ENCODE assay signal across 8 mouse cellular contexts in genomic region chr19:10895016-10895528, GRCm38 (mm10). TPM values are rescaled to one million over a fixed set of nuclear protein-coding genes. Genes with fewer than 3 reads are reported as not detected.
DNase-seq lines count a peak whose midpoint lies in the region; ATAC-seq and TF ChIP-seq lines count a peak whose summit lies in the region.

Gene Prpf19, plus strand, starts transcription at chr19:10895231.

- peaks cover 17% of the 10 kb centered on the region for H3K36me3 ChIP-seq in heart, embryonic 11.5 days (ENCODE audit: control insufficient read depth, insufficient read depth, low read length)
- peaks cover 24% of the 10 kb centered on the region for H3K36me3 ChIP-seq in kidney, embryonic 16.5 days (ENCODE audit: insufficient read depth, low read length)
- peaks cover 19% of the 10 kb centered on the region for H3K36me3 ChIP-seq in liver, adult 2 months (ENCODE audit: control insufficient read depth, insufficient read depth, low read length)
- peaks cover 18% of the 10 kb centered on the region for H3K36me3 ChIP-seq in myocyte (ENCODE audit: control insufficient read depth, insufficient read depth)
- peaks cover 10% of the 10 kb centered on the region; the same call in 1 of the 2 replicates for H3K36me3 ChIP-seq in splenic B cell, adult 2 months (ENCODE audit: control insufficient read depth, insufficient read depth, low read length, poor library complexity, severe bottlenecking)

- TF ChIP-seq CTCF in liver, adult 2 months (IDR thresholded peaks at IDR 0.05; ENCODE audit: low read depth, low read length) = no peak

- 0% methylated on average over 43 of the region's 43 CpGs for WGBS in heart, embryonic 11.5 days (ENCODE audit: insufficient replicate concordance)
- under 1% methylated on average over 43 of the region's 43 CpGs for WGBS in kidney, embryonic 16.5 days
- under 1% methylated on average over 43 of the region's 43 CpGs for WGBS in liver, adult 2 months

- H3K9ac ChIP-seq in heart, embryonic 11.5 days (ENCODE audit: low read depth, low read length) = peak within 1 kb of the TSS; percentile 97
- peak within 1 kb of the TSS; percentile 90 for H3K9ac ChIP-seq in kidney, embryonic 16.5 days (replicated peaks; ENCODE audit: low read length)
- H3K9ac ChIP-seq in liver, adult 2 months (ENCODE audit: low read depth, low read length) = peak within 1 kb of the TSS; percentile 84

- H3K79me2 ChIP-seq in liver, adult 2 months (ENCODE audit: control insufficient read depth, insufficient read depth, low read length) = peaks cover 4% of the 10 kb centered on the region; the same call in 1 of the 2 replicates
- peaks cover 35% of the 10 kb centered on the region for H3K79me2 ChIP-seq in myocyte (ENCODE audit: control insufficient read depth, insufficient read depth)

- peaks cover 9% of the 10 kb centered on the region for H3K4me1 ChIP-seq in heart, embryonic 11.5 days (ENCODE audit: control insufficient read depth, insufficient read depth, low read length)
- peaks cover 14% of the 10 kb centered on the region for H3K4me1 ChIP-seq in kidney, embryonic 16.5 days (ENCODE audit: insufficient read depth, low read length)
- peaks cover 8% of the 10 kb centered on the region for H3K4me1 ChIP-seq in liver, adult 2 months (ENCODE audit: control insufficient read depth, insufficient read depth, low read length)

- TF ChIP-seq POLR2A in liver, adult 2 months (IDR thresholded peaks at IDR 0.05; ENCODE audit: extremely low read depth, insufficient read depth, low read length) = peak; percentile 84; the same call in 1 of the 2 replicates
- TF ChIP-seq POLR2A in myocyte (IDR thresholded peaks at IDR 0.05; ENCODE audit: insufficient read length, low read depth) = peak; percentile 96

- H3K27me3 ChIP-seq in heart, embryonic 11.5 days (ENCODE audit: control insufficient read depth, insufficient read depth, low read length) = no peaks in the 10 kb centered on the region
- no peaks in the 10 kb centered on the region for H3K27me3 ChIP-seq in kidney, embryonic 16.5 days (ENCODE audit: insufficient read depth, low read length)
- no peaks in the 10 kb centered on the region for H3K27me3 ChIP-seq in liver, adult 2 months (ENCODE audit: control insufficient read depth, insufficient read depth, low read length)
- H3K27me3 ChIP-seq in myocyte (ENCODE audit: control insufficient read depth, insufficient read depth, insufficient read length) = no peaks in the 10 kb centered on the region
- H3K27me3 ChIP-seq in splenic B cell, adult 2 months (ENCODE audit: control insufficient read depth, insufficient read depth, low read length, poor library complexity, severe bottlenecking) = no peaks in the 10 kb centered on the region

- H3ac ChIP-seq in myocyte (ENCODE audit: control insufficient read depth, insufficient read length) = peak within 1 kb of the TSS; percentile 80

- peak; percentile 98 for ATAC-seq in erythroblast, adult 5-6 weeks (replicated peaks; ENCODE audit: low FRiP score, poor library complexity, severe bottlenecking)
- peak; percentile 87 for ATAC-seq in heart, embryonic 11.5 days (replicated peaks; ENCODE audit: insufficient number of reproducible peaks, low FRiP score, low TSS enrichment)
- peak; percentile 96 for ATAC-seq in kidney, embryonic 16.5 days (ENCODE audit: low FRiP score, low TSS enrichment)

- DNase-seq in B cell, adult 2 months = peak; percentile 91 to 92
- DNase-seq in brain, adult 2 months (ENCODE audit: low read depth, low spot score) = peak; percentile 99
- peak; percentile 95 for DNase-seq in liver, adult 2 months (ENCODE audit: extremely low read depth, low read depth, low spot score)
- DNase-seq in splenic B cell, adult 2 months (ENCODE audit: low read depth, low spot score) = peak; percentile 97

- peak within 1 kb of the TSS; percentile 91 for H3K4me3 ChIP-seq in heart, embryonic 11.5 days (ENCODE audit: low read depth, low read length)
- H3K4me3 ChIP-seq in kidney, embryonic 16.5 days (ENCODE audit: low read length) = peak within 1 kb of the TSS; percentile 81
- H3K4me3 ChIP-seq in liver, adult 2 months (ENCODE audit: insufficient read depth, low read depth, low read length) = peak within 1 kb of the TSS; percentile 78
- H3K4me3 ChIP-seq in myocyte = peak within 1 kb of the TSS; percentile 84

- H3K27ac ChIP-seq in heart, embryonic 11.5 days (ENCODE audit: low read depth, low read length) = peak within 1 kb of the TSS; percentile 92
- H3K27ac ChIP-seq in kidney, embryonic 16.5 days (ENCODE audit: low read length) = peak within 1 kb of the TSS; percentile 91
- H3K27ac ChIP-seq in liver, adult 2 months (replicated peaks; ENCODE audit: insufficient read depth, low read depth, low read length) = peak within 1 kb of the TSS; percentile 76

- H3K4me2 ChIP-seq in heart, embryonic 11.5 days = peak within 1 kb of the TSS; percentile 86
- H3K4me2 ChIP-seq in kidney, embryonic 16.5 days (replicated peaks; ENCODE audit: low read depth, low read length) = peak within 1 kb of the TSS; percentile 68
- H3K4me2 ChIP-seq in myocyte (ENCODE audit: low read depth) = peak within 1 kb of the TSS; percentile 98

- H3K9me3 ChIP-seq in heart, embryonic 11.5 days (replicated peaks; ENCODE audit: control insufficient read depth, low read length) = no peaks in the 10 kb centered on the region
- H3K9me3 ChIP-seq in kidney, embryonic 16.5 days (ENCODE audit: low read length) = no peaks in the 10 kb centered on the region

TF ChIP-seq in myocyte, 11 proteins besides CTCF, POLR2A, EP300 and RAD21:
- TF ChIP-seq TCF12 (IDR thresholded peaks at IDR 0.05; ENCODE audit: insufficient read depth, poor library complexity, severe bottlenecking) (no peak), E2F4 (IDR thresholded peaks at IDR 0.05; ENCODE audit: insufficient read depth) (peak; percentile 42), MYOG (IDR thresholded peaks at IDR 0.05; ENCODE audit: control insufficient read depth in 1 of 3, insufficient read depth in 1 of 3, insufficient read length in 2 of 3, low read depth in 2 of 3) (peak in 2 of 3 experiments; percentile 81 to 88), MAX (IDR thresholded peaks at IDR 0.05; ENCODE audit: low read depth) (peak; percentile 51), POLR2AphosphoS2 (IDR thresholded peaks at IDR 0.05; ENCODE audit: insufficient read length, low read depth) (peak; percentile 95), MYOD1 (IDR thresholded peaks at IDR 0.05; ENCODE audit: control insufficient read depth in 1 of 3, insufficient read length in 2 of 3, low read depth in 2 of 3) (peak in 2 of 3 experiments; percentile 61 to 64), REST (IDR thresholded peaks at IDR 0.05; ENCODE audit: insufficient read depth, insufficient read length) (no peak)

RNA-seq across cellular contexts. Expression of gene Prpf19, which starts in this region (rescaled TPM):
- 10.0 and 14.4 TPM in 2 replicates for total RNA-seq in erythroblast, adult 5-6 weeks (2015; ENCODE audit: low replicate concordance)
- 26.3 and 59.3 TPM in 2 replicates for total RNA-seq in erythroblast, adult 5-6 weeks (2017; ENCODE audit: low replicate concordance)
- polyA plus RNA-seq in heart, embryonic 11.5 days (2014; fragmentation: Nextera tagmentation; extraction: Ambion mirVana) = 33.0 and 39.4 TPM in 2 replicates
- polyA plus RNA-seq in kidney, embryonic 16.5 days (2015; fragmentation: Nextera tagmentation; extraction: Ambion mirVana) = 47.6 and 51.3 TPM in 2 replicates
- 95.5 and 100 TPM in 2 replicates for total RNA-seq in liver, adult 2 months (2014; rRNA removed)
- polyA plus RNA-seq in liver, adult 2 months (2012; rRNA removed) = 150 and 184 TPM in 2 replicates
- polyA plus RNA-seq in myocyte (2012; fragmentation: generic; extraction: Trizol) = 222 TPM

Comparison
In these comparisons a context has a peak if more than half of its experiments do, and no peak if none do; other contexts are left out.
1. Peak in every context shown above with its lines: DNase-seq, ATAC-seq, H3K4me3 ChIP-seq and H3K27ac ChIP-seq.